10 mouse cellular contexts compared by ENCODE assay signal in genomic region chr19:52816202-52816601, GRCm38 (mm10).
"Had no signal": no experiment of that assay in that cellular context is flagged by ENCODE, and none has a peak within 500 bp of the region (broad histone marks: within the 10 kb centered on the region; RNA-seq: fewer than 3 reads in every experiment).

No protein-coding gene starts in this region.

- DNase-seq: kidney, adult 18-20 months; kidney, postnatal 10 days; kidney, postnatal 4 days; lung, embryonic 14.5 days; lung, postnatal 10 days; lung, postnatal 4 days; midbrain, embryonic 14.5 days; spleen, adult 18-20 months; thymus, adult 18-20 months; thymus, postnatal 14 days had no signal
